Mouse (Mus musculus): Measurements from ENCODE around the gene BC005624. TPM values are rescaled to one million over a fixed set of nuclear protein-coding genes. Genes with fewer than 3 reads are reported as not detected.

The BC005624 gene
- polyA plus RNA-seq, 1 experiment from 2014 or later = 73.3 TPM

DNA sequence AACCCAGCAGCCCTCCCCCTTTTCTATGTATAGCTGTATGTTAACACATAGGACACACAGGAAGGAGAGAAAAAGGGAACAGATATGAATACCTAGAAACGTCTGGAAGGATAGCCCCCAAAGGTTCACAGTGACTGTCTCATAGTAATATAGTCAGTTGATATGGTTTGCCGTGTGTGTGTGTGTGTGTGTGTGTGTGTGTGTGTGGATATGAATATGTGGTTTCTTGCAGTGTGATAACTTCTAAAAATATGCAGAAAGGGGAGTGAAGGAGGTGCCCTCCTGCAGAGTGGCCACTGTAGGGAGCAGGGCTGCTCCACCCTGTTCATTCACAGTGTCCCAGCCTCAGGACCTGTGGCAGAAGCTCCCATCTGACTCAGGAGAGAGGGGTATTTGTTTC, 23.5 kb upstream of the BC005624 start:
- H3K36me3 ChIP-seq = peaks cover 68% of the 10 kb centered on the region
- H3K4me3 ChIP-seq = no peak overlapping the region
- H3K27me3 ChIP-seq (ENCODE audit: insufficient read depth, poor library complexity, severe bottlenecking) = no peaks in the 10 kb centered on the region
- H3K27ac ChIP-seq = no peak overlapping the region
- DNase-seq (ENCODE audit: low spot score) = no peak
- H3K9me3 ChIP-seq = no peaks in the 10 kb centered on the region
- WGBS = 79% methylated on average over 2 of the region's 2 CpGs
- H3K4me1 ChIP-seq (replicated peaks) = no peaks in the 10 kb centered on the region

DNA sequence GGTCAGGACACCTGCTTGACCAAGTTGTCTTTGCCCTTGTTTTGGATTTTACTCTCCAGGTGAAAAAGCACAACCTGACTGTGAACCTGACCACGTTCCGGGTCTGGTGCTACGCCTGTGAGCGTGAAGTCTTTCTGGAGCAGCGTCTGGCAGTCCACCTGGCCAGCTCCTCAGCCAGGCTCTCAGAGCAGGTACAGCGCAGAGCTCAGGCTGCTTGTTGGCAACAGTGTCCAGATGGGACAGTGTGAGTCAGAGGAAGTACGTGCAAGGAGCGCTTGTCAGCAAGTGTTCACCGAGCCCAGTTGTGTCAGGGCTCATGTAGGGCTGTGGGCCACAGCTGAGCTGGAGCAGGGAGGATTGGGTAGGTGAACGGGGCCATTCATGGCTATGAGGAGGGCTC, 20.9 kb upstream of the BC005624 start:
- Histone ChIP-seq H3K9me3 (no peaks in the 10 kb centered on the region), H3K4me3 (no peak overlapping the region), H3K27me3 (ENCODE audit: insufficient read depth, poor library complexity, severe bottlenecking) (no peaks in the 10 kb centered on the region), H3K27ac (no peak overlapping the region), H3K36me3 (peaks cover 63% of the 10 kb centered on the region), H3K4me1 (replicated peaks) (peaks cover 7% of the 10 kb centered on the region; the same call in 1 of the 2 replicates)
- DNase-seq (ENCODE audit: low spot score) = no peak
- 93% methylated on average over 10 of the region's 10 CpGs for WGBS

DNA sequence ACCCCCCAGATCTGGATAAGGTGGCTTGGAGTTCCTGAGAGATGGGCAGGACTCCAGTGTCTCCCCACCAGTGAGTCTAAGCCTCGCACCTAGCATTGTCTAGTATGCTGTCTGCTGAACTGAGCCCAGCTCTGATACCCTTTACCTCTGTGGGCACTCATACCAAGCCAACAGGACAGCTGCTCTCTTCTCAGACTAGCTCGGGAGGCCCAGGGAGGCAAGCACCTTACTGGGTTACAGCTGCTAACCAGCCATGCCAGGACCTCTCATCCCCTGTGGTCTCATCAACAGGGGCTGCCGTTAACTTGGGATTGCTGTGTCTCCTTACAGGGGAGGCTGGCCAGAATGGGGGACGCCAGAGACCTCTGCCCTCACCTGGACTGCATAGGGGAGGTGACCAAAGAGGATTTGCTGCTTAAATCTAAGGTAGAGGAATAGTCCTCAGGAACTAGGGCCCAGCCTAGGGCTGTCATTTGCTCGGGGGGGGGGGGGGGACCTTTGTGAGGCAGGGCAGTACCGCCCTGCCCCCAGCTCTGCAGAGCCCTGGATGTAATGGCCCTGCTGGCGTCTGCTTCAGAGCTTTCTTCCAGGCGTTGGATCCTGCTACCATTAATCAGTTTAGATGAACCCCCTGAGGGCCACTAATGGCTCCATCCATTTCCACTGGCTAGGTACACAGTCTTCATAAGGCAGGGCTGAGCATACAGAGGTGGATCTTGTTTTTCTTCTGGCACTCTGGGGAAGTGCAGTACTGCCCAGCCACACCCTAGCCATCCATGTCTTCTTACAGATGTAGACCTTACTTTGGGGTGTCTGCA, 16.7 kb upstream of the BC005624 start:
- DNase-seq (ENCODE audit: low spot score) = no peak
- H3K27me3 ChIP-seq (ENCODE audit: insufficient read depth, poor library complexity, severe bottlenecking) = no peaks in the 10 kb centered on the region
- H3K27ac ChIP-seq = 0 out of 2 replicates have a peak overlapping the region, but pooled peaks have one; percentile 30
- H3K36me3 ChIP-seq = peaks cover 36% of the 10 kb centered on the region
- peaks cover 17% of the 10 kb centered on the region for H3K4me1 ChIP-seq (replicated peaks)
- WGBS = 69% methylated on average over 8 of the region's 8 CpGs
- H3K9me3 ChIP-seq = no peaks in the 10 kb centered on the region
- H3K4me3 ChIP-seq = no peak overlapping the region

DNA sequence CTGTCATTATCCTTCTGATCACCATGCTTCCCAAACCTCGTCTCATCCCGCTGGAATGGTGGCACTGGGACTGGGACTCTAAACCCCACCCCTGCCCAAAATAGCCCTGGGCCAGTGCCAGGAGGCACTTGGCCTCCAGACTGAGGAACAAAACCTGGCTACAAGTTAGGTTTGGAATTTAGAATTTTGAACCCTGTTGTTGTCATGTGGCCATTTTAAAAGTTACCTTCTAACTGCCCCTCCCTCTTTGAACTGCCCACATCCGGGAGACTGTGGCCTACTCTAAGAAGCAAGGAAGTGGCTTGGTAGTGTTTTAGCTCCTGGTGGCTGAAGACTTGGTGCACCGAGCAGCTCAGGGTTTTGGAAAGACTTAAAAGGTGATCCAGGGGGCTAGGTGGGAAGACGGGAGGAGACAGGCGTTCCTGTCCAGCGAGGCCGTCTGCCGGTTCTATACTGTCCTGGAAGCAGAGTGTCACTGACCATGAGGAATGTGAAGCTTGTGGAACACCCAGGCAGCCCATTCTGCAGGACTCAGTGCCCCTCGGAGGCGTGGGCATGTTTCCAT, 13.5 kb upstream of the BC005624 start:
- Histone ChIP-seq H3K9me3 (no peaks in the 10 kb centered on the region), H3K36me3 (peaks cover 23% of the 10 kb centered on the region), H3K27me3 (ENCODE audit: insufficient read depth, poor library complexity, severe bottlenecking) (no peaks in the 10 kb centered on the region), H3K4me1 (replicated peaks) (peaks cover 17% of the 10 kb centered on the region), H3K27ac (no peak overlapping the region), H3K4me3 (no peak overlapping the region)
- no peak for DNase-seq (ENCODE audit: low spot score)
- WGBS = 80% methylated on average over 11 of the region's 11 CpGs

DNA sequence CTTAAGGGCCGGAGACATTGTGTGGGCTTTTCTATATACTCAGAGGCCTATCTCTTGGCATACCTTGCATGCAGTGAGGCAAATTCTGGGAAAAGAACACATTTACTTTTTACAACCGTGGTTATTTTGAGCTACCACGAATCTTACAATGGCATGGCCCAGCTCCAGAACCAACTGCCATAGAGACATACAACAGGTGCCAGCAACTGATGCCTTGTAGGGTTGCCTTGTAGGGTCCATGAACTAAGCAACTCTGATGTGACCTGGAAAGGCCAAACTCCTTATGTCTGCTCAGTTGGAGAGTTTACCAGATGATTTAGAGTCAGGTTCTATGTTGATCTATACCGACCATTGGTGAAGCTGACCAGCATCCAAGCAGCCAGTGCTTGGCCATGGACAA, 12.9 kb upstream of the BC005624 start:
- Histone ChIP-seq H3K4me1 (replicated peaks) (peaks cover 17% of the 10 kb centered on the region), H3K36me3 (peaks cover 17% of the 10 kb centered on the region), H3K27ac (no peak overlapping the region), H3K9me3 (no peaks in the 10 kb centered on the region), H3K27me3 (ENCODE audit: insufficient read depth, poor library complexity, severe bottlenecking) (no peaks in the 10 kb centered on the region), H3K4me3 (no peak overlapping the region)
- no peak for DNase-seq (ENCODE audit: low spot score)
- 93% methylated on average over 4 of the region's 4 CpGs for WGBS

DNA sequence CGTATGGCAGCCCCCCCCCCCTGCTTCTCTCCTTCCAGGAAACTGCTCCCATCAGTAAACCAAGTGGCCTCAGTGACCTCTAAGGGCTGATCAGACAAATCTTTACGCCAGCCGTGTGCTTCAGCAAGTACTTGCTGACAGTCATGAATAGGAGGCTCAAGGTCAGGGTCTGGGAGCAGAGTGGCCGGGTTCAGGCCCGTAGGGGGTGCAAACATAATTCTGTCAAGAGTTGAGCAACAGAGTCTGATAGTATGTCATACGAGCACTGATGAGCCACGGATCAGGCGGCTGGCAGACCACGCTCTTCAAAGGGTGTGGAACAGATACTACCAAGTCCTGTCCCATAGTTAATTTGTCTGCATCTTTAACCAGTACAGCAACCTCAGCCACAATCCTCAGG, 8.2 kb upstream of the BC005624 start:
- peaks cover 4% of the 10 kb centered on the region for H3K4me1 ChIP-seq (replicated peaks)
- H3K27ac ChIP-seq = no peak overlapping the region
- no peak for DNase-seq (ENCODE audit: low spot score)
- no peaks in the 10 kb centered on the region for H3K27me3 ChIP-seq (ENCODE audit: insufficient read depth, poor library complexity, severe bottlenecking)
- WGBS = 88% methylated on average over 9 of the region's 9 CpGs
- 0 out of 2 replicates have a peak, but pooled peaks cover 6% of the 10 kb centered on the region for H3K36me3 ChIP-seq
- H3K9me3 ChIP-seq = no peaks in the 10 kb centered on the region
- H3K4me3 ChIP-seq = no peak overlapping the region

DNA sequence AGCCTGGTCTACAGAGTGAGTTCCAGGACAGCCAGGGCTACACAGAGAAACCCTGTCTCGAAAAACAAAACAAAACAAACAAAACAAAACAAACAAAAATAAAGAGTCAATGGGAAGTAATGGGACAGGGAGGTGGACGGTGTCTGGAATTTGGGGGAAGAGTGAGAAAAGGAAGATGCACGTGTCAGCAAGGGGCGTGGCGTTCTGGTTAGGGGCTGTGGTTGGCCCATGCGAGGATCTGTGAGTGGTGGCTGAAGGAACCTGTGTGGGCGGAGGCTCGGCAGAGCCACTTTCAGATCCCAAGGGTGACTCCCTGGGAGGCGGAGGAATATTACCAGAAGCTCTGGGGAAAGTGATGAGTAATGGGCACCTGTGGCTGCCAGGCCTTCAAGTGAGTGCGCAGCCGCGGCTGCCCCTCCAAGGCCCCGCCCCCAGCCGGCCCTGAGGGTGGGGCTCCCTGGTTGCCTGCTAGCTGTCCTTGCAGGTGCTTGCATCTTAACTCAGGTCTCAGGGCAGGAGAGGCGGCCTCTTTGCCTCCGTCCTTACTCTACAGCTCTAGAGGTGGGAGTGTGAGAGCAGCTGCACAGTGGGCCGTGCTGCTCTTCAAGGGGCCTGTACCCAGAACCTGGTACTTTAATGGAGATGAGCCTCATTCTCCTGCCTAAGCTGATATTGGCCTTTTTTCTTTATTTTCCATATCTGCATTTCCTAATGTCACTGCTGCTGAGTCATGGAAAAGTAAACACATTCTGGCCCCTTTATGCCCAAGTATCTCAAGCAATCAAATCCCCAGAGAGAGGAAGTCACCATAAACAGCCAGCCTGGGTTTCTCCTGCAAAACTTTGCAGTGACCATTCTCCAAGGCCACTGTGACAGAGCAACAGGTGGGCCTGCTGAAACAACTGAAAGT, 3.4 kb upstream of the BC005624 start:
- DNase-seq (ENCODE audit: low spot score) = no peak
- WGBS = 22% methylated on average over 17 of the region's 17 CpGs
- H3K4me1 ChIP-seq (replicated peaks) = peaks cover 36% of the 10 kb centered on the region
- no peaks in the 10 kb centered on the region for H3K27me3 ChIP-seq (ENCODE audit: insufficient read depth, poor library complexity, severe bottlenecking)
- H3K4me3 ChIP-seq = no peak overlapping the region
- H3K27ac ChIP-seq = no peak overlapping the region
- peaks cover under 1% of the 10 kb centered on the region; the same call in 1 of the 2 replicates for H3K36me3 ChIP-seq
- no peaks in the 10 kb centered on the region for H3K9me3 ChIP-seq

DNA sequence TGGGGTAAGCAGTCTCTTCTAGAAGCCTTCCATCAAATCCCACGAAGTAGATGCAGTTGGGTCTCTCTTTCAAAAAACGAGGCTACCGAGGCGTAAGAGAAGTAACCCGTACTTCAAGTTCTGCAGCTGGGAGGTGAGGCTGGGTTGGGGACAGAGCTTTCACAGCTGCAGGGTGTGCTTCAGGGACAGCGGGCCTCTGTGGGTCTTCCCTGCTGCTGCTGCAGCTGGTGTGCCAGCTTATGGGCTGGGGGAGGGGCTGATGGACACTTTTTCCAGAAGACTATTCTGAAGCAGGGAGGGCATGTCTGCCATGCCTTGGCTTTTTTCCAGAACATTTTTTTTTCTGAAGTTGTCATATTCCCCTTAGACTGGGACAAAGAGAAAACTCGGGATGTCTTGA, 1.0 kb upstream of the BC005624 start:
- Histone ChIP-seq H3K9me3 (no peaks in the 10 kb centered on the region), H3K4me3 (peak overlapping the region; percentile 82), H3K36me3 (peaks cover 22% of the 10 kb centered on the region), H3K4me1 (replicated peaks) (peaks cover 37% of the 10 kb centered on the region), H3K27me3 (ENCODE audit: insufficient read depth, poor library complexity, severe bottlenecking) (no peaks in the 10 kb centered on the region), H3K27ac (0 out of 2 replicates have a peak overlapping the region, but pooled peaks have one; percentile 23)
- WGBS = 59% methylated on average over 7 of the region's 7 CpGs
- DNase-seq (ENCODE audit: low spot score) = no peak

DNA sequence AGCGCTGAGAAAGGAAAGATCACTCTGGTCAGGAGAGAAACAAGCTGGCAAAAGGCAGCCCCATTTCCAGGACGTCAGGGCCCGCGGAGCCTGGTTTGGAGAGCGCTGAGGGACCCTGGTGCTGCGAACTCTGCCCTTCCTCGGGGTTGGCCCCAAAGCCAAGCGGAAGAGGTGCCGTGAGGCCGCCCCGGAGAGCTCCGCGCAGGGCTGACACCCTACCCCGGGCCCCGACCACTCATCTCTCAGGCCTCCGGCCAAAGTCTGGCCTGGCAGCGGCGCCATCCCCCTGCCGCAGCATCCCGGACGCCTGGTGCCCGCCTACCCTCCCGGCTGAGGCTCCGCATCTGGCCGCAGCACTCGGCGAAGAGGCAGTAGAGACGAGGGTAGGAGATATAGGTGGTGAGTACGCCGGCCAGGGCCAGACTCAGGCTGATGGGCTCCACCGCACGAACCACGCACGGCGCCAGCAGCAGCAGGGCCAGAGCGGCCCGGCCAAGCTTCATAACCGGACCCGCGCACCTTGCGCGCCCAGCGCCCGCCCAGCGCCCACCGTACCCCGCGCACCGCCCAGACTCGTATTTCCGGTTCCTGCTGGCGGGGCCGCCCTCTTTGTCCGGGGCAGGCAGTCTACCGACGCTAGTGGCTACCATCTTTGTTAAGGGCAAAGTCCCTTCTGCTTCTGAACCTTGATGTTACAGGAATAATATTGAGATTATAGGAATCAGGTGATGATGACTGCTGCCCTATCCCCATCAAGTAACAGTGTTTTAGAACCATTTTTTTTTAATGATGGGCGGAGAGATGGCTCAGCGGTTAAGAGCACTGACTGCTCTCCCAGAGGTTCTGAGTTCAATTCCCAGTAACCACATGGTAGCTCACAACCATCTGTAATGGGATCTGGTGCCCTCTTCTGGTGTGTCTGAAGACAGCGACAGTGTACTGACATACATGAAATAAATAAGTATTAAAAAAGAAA, 14.4 kb downstream of the BC005624 start, which contains the start of gene Tor1a:
TSS of gene Tor1a (minus strand) at position 582 of the 976 bp plus-strand sequence.
- Histone ChIP-seq H3K4me1 (replicated peaks) (peaks cover 29% of the 10 kb centered on the region), H3K9me3 (no peaks in the 10 kb centered on the region), H3K27ac (peak within 1 kb of the TSS; percentile 91), H3K36me3 (peaks cover 52% of the 10 kb centered on the region), H3K4me3 (peak within 1 kb of the TSS; percentile 96), H3K27me3 (ENCODE audit: insufficient read depth, poor library complexity, severe bottlenecking) (no peaks in the 10 kb centered on the region)
- WGBS = 2% methylated on average over 59 of the region's 59 CpGs
- peak; percentile 92 for DNase-seq (ENCODE audit: low spot score)

DNA sequence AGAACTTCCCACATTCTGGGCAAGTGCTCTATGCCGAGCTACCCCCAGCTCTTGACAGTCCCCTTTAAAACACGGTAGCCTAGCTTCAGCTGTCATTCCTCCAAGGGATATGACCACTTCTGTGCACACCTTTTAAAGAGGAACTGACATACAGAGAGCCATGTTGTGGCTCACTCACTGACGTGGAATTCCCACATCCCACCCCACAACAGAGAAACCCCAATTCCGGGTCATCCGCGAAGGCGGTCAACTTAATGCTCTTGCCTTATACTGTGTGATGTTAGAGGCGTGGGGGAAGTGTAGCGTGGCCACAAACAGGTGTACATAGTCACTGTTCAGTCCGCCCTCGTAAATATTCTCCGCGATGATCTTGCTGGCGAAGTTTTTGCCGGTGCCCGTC, 15.2 kb downstream of the BC005624 start:
- WGBS = 29% methylated on average over 16 of the region's 16 CpGs
- Histone ChIP-seq H3K4me3 (peak overlapping the region; percentile 96), H3K27ac (peak overlapping the region; percentile 91), H3K36me3 (peaks cover 55% of the 10 kb centered on the region), H3K4me1 (replicated peaks) (peaks cover 29% of the 10 kb centered on the region), H3K9me3 (no peaks in the 10 kb centered on the region), H3K27me3 (ENCODE audit: insufficient read depth, poor library complexity, severe bottlenecking) (no peaks in the 10 kb centered on the region)
- no peak for DNase-seq (ENCODE audit: low spot score)

DNA sequence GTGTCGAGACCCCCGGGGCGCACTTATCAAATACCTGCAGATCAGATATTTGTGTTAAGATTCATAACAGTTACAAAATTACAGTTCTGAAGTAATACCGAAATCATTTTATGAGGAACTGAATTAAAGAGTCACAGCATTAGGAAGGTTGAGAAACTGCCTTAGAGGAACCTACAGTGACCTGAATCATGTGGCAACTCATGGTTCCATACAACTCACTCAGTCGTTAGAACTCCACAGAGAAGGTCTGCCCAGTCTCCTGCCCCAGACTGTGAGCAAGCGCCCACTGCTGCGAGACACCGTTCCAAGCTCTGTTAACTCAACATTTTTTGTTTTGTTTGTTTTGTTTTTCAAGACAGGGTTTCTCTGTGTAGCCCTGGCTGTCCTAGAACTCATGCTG, 16.4 kb downstream of the BC005624 start:
- peaks cover 29% of the 10 kb centered on the region for H3K4me1 ChIP-seq (replicated peaks)
- peaks cover 61% of the 10 kb centered on the region for H3K36me3 ChIP-seq
- H3K27me3 ChIP-seq (ENCODE audit: insufficient read depth, poor library complexity, severe bottlenecking) = no peaks in the 10 kb centered on the region
- no peak for DNase-seq (ENCODE audit: low spot score)
- no peak overlapping the region for H3K27ac ChIP-seq
- no peak overlapping the region for H3K4me3 ChIP-seq
- WGBS = 95% methylated on average over 8 of the region's 8 CpGs
- H3K9me3 ChIP-seq = no peaks in the 10 kb centered on the region

Measured in hindbrain, embryonic 10.5 days (tissue).